Mouse (Mus musculus) urinary bladder, postnatal 36 days (tissue): Measurements from ENCODE around the gene Arhgap40.

Experiments
- DNase-seq, 2 experiments: peaks; one replicate each; pipeline ENCODE4 v3.0.0; 2022; ENCODE audit warnings: low spot score in 2 of 2, mixed read lengths in 1 of 2

Arhgap40 gene

DNA sequence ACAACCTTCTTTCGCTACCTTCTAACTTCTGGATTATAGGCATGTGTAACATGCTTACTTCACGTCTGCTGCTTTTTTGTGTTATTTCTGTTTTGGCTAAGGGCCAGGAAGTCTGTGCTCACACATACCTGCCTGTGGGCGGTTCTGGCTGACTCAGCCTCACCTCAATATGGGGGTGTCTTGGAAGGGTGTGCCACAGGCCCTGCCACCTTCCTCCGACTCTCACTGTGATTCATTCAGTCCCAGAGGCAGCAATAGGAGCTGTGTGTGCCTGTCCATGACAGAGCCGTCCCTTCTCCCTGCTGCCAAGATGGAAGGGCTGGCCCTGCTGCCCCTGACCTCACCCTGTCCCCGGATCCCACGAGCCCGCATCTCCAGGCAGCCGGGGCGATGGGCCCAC lies at the start of gene Arhgap40:
Gene Arhgap40, plus strand, starts transcription at position 269 of the 400 bp plus-strand sequence.
- DNase-seq, result peak; percentile 42 to 64

GRCm38 (mm10) chr2:158474159-158474558 lies 38.4 kb upstream of the Arhgap40 start:
- DNase-seq, result no peak

- no peak for DNase-seq
Observed at GRCm38 (mm10) chr2:158477640-158478039, 35.0 kb upstream of the Arhgap40 start.

DNA sequence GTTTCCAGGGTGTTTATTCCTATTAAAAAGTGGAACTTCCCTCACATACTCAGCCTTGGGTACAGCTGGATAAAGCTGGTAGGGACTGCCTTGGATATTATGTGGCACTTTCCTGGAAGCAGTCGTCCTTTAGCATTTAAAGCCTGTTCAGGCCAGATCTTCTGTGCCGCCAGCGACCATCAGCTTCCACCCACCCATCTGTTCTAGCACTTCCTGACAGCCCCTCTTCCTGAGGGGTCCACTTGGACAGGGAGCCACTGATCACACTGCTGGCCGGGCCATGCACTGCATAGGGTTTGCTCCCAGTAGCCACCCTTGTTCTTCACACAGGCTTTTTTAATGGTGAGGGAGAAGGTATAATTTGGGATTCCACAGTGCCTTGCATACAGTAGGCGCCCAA lies 14.1 kb upstream of the Arhgap40 start:
- no peak for DNase-seq

DNA sequence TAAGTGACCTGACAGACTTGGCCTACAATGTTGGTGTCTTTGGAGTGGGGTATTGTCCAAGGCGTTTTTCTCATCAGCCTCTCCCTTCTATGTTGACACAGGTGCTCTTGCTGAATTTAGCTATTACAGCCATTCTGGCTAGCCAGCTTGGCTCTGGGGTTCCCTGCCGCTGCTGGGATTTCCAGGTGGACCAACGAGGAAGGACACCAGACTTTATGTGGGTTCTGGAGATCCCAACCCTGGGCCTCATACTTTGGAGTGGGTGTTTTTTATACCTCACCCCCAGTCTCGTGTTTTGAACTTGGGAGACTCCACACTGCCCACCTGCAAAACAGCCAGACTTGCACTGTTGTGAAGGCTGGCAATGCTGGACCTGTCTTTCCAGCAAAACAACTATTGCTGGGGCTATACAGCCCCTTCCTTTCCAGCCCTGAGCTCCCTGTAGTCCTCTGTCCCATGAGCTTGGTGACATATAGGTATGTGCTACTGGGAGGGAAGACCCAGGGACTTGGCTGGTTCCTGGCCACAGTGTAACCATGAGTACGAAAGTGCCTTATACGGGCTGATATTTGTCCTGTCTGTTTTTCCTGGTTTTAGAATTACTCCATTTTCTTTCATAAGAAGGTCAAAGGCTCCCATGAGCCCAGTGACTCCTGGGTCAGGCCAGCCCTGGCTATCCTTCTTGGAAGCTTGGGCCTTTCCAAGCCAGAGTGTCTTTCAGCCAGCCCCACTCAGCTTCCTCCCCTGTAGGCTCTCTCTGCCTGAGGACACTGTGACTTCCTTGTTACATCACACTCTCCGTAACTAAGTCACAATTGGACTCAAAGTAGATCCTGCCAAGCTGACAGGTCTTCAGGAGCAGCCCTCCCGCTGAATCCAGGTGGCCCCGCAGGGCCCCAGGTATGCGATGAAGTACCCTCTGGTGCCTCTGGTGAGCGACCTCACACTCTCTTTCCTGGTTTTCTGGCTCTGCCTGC lies 10.5 kb upstream of the Arhgap40 start, which contains the start of gene Adig:
Gene Adig, plus strand, starts transcription at position 777 of the 977 bp plus-strand sequence.
- DNase-seq, result peak in 1 of 2 experiments; percentile 42

DNA sequence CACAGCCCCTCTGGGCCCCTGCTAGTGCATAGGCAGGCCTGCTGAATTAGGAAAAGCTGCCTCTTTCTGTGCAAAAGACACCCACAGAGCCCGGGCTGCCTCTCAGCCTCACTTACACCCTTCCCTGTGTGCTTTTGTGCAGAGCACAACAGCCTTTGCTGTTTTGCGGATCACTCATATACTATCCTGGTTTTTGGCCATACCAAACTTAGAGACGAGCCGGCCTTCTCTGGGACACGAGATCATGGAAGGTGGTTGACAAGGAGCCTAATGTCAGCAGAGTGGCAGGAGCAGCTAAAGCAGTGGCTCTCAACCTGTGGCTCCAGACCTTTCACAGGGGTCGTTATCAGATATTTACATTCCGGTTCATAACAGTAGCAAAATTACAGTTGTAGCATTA lies 9.4 kb upstream of the Arhgap40 start:
- no peak for DNase-seq

- DNase-seq, result no peak
Observed at GRCm38 (mm10) chr2:158503671-158504070, 8.9 kb upstream of the Arhgap40 start.

GRCm38 (mm10) chr2:158506475-158506874 lies 6.1 kb upstream of the Arhgap40 start:
- no peak for DNase-seq

GRCm38 (mm10) chr2:158507046-158507445 lies 5.5 kb upstream of the Arhgap40 start:
- no peak for DNase-seq

DNA sequence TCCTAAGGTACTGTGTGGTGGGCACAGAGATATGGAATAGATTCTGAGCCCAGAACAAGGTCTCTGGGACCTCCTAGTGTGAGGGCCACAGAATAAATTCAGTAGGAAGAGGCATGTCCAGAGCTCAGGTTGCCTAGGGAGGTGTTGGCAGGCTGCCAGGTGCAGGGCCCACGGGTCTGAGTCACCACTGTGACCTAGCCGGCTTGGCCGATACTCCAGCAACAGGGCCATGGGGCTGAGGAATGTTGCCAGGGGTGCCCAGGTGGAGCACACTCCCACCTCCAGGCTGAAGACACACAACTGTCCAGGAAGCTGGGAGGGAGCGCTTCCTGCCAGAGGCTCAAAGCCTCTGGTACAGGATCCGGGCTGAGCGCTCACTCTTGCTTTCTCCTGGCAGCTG lies 1.9 kb upstream of the Arhgap40 start:
- peak; percentile 70 to 84 for DNase-seq

GRCm38 (mm10) chr2:158513821-158514336 lies 1.3 kb downstream of the Arhgap40 start:
- DNase-seq, result no peak

GRCm38 (mm10) chr2:158518583-158518982 lies 6.0 kb downstream of the Arhgap40 start:
- no peak for DNase-seq

DNA sequence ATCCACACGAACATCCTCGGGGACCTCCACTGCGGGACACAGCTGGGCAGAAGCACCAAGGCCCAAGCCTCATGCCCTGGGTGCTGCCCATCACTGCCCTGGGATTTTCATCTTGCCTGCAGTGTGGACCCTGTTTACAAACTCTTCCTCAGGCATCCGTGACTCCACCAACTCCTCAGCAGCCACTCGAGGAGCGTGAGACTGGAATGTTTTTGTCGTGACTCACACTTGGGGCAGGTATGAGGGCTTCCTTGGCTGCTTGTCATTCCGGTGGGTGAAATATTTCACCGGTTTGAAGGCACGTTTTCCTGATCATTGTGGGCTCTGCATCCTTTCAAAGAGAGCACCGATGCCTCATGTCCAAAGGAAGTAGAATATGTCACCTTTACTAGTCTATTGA lies 6.5 kb downstream of the Arhgap40 start:
- DNase-seq, result no peak

GRCm38 (mm10) chr2:158519800-158520199 lies 7.2 kb downstream of the Arhgap40 start:
- DNase-seq, result no peak

DNA sequence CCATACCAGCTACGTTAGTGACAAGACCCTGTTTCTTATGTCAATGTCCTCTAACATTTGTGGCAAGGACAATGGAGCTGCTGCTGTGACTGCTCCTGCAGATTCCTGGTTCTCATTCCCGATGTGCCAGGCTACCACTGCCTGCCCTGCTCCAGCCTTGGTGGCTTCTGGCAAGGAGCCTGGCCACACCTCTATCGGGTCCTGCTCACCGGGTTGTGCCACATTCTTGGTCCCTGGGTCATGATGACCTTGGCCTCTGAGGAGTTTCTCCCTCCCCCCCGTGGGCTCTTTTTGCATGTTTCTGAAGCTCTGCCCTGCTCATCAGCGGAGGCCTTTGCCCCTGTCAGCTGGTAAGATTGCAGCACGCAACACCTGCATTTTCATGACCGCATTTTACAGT lies 10.5 kb downstream of the Arhgap40 start:
- DNase-seq, result peak; percentile 72 to 73

- DNase-seq, result no peak
Observed at GRCm38 (mm10) chr2:158524129-158524860, 11.7 kb downstream of the Arhgap40 start.

DNA sequence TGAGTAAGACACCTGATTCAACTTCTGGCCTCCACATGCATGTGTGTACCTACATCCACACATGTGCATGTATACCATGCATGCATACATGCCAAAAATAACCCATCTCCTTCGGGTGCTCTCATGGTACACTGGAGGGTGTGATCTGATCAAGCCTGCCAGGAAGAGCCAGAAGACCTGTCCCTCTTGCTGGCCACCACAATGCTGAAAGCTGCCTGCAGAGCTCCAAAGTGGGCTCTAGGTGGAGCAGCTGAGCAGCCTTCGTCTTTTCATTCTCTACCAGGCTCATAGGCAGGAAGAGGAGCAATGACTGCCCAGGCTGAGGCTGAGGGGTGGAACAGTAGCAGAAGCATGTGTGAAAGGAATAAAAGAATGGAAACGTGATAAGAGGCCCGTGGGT lies 21.5 kb downstream of the Arhgap40 start:
- peak; percentile 51 to 53 for DNase-seq

DNA sequence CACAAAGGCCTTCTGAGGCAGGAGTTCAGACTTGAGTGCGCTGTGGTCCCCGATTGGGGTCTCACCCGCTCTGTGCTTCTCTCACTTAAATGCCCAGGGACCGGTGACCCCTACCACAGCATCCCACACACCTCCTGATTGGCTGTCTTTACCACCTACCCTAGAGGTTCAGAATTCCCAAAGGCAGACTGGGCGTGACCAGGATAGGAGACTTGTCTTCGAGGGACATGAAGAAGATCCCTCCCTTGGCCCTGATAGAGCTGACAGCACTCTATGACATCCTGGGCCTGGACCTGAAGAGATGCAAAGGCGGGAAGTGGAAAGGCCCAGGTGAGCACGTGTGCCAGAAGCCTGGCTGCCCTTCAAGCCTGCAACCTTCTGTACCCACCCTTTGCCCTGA lies 22.0 kb downstream of the Arhgap40 start:
- DNase-seq, result no peak

DNA sequence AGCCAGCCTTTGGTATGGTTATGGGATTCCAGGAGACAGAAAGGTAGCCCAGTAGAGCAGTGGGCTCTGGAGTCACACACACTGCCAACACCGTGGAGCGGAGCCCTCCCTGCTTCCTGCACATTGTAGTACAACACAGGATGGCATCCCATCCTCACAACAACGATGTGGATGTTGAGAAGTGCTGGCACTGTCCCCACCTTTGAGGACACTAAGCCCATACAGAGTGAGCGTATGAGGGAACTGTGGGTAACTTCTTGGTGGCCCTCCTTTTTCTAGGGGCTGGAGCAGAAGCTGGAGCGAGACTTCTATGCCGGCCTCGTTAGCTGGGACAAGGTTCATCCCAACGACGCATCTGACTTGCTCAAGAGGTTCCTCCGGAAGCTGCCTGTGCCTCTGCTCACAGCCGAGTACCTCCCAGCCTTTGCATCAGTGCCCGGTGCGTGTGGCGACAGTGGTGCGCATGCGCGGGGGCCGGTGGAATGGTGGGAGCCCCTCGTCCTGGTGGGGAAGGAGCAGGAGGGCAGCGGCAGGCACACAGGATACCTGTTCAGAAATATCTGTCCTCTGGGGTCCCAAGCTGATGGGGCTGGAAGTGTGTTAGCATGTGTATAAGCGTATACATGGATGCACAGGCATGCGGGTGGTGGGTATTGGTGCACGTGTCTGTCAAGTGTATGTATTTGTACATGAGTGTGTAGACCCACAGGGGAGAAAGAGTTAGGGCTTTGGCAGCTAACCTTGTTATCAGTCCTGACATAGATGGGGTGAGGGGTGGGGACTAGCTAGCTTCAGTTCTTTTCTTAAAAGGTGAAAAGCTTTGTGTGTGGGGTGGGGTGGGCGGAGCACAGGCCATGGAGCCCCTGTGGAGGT lies 27.1 kb downstream of the Arhgap40 start:
- no peak for DNase-seq

GRCm38 (mm10) chr2:158541286-158541685 lies 28.7 kb downstream of the Arhgap40 start:
- no peak for DNase-seq

- DNase-seq, result no peak
Observed at GRCm38 (mm10) chr2:158545266-158545665, 32.7 kb downstream of the Arhgap40 start.
